Mouse (Mus musculus) thymus, adult 2 months (tissue): ENCODE measurements around the gene Tbc1d16.

Source experiments
- CTCF ChIP-seq: fragments of 200-500 bp; IDR thresholded peaks from 2 replicates; pipeline ENCODE4 v1.5.1; 2012; ENCODE audit warnings: mild to moderate bottlenecking, control low read depth, low read length, moderate library complexity, borderline replicate concordance; ENCODE audit not compliant: control insufficient read depth, poor library complexity, insufficient read depth; ENCODE audit errors: extremely low read depth
- POLR2A ChIP-seq: fragments of 200-500 bp; IDR thresholded peaks from 2 replicates; pipeline ENCODE4 v1.6.1; 2012; ENCODE audit warnings: mild to moderate bottlenecking, low read length, control low read depth, moderate library complexity; ENCODE audit not compliant: control insufficient read depth, poor library complexity, insufficient read depth; ENCODE audit errors: extremely low read depth

GRCm38 (mm10) chr11:119178317-119178716 lies 50.0 kb downstream of the Tbc1d16 start:
- TF ChIP-seq CTCF (no peak), POLR2A (no peak)
